Mouse (Mus musculus) liver, embryonic 14 days (tissue): Measurements from ENCODE around the gene Wnt9b. TPM values are rescaled to one million over a fixed set of nuclear protein-coding genes. Genes with fewer than 3 reads are reported as not detected.

Source experiments
- polyA plus RNA-seq: library from polyadenylated mRNA; depleted of rRNA; stranded (reverse); fragments of >200 nt; gene quantifications from 2 replicates; pipeline ENCODE4 v1.2.3, GENCODE M21; 2012; rRNA removed

Gene Wnt9b
- 0.01 TPM in 2 replicates for polyA plus RNA-seq

DNA sequence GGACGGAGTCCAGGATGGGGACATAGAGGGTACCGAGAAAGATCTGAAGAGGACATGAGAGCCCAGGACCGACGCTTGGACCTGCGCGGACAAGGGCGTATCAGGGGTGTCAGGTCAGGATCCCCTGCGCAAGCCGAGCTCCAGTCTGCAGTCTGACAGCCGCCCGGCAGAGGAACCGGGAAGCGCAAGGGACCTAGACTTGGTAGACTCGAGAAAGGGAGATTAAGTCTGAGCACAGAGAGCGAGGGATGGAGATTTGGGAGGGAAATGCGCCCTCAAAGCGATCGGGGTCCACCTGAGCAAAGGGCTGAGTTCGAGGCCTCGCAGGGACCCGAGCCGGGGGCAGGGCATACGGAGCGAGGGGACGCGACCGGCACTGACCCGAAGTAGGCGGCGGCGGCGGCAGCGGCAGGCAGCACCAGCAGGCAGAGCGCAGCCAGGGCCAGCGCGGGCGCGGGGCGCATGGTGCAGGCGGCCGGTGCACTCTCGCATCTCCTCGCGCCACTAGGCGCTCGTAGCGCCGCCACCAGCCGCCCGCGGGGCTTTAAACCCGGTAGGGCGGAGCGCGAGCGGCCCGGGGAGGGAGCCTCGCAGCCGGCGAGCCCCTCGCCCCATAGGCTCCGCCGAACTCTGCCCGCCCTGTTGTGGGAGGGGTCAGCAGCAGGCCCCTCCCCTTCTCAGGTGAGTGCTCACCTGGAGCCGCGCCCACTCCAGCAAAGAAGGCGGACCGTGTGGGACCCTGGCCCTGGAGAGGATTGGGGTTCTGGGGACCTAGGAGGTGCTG is at the start of gene Wnt9b:
TSS of gene Wnt9b (minus strand) at position 516 of the 784 bp plus-strand sequence.

GRCm38 (mm10) chr11:103773387-103774227 is 24.0 kb upstream of the Wnt9b start, which contains the start of gene Wnt3:
Wnt3 (plus strand) TSS chr11:103774150.

DNA sequence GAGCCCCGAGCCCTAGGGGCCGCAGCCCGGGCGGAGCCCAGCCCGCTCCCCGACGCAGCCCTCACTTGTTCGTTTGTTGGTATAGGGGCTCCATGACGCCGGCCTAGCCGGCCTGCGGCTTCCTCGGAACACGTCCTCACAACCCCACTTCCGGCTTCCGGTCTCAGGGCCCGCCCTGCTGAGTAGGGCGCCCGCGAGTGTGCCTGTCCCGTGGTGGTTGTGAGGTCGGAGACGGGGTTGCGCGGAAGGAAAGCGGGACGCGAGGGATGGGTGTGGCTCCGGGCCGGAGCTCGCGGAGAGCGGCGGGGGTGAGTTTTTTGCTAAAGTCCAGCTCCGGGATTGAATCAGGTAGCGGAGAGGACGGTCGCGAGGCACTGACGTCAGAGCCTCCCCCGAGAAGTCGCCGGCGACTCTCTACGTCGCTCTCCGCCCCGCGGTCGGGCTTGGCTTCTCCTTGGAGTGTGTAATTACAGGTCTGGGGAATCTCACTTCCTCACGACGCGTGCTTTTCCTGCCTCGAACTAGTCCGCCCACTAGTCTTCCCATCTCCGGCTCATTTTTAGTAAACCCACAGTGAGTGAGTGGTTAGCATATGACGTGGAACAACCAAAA is 52.0 kb downstream of the Wnt9b start, which contains the start of gene Gosr2:
TSS of gene Gosr2 (minus strand) at position 334 of the 612 bp plus-strand sequence.

Other genes starting within 250 kb of the Wnt9b start
- not detected in 2 replicates for gene Lrrc37a, start 245.2 kb downstream of the Wnt9b start, polyA plus RNA-seq
- not detected in 2 replicates for gene Gm884, start 128.7 kb downstream of the Wnt9b start, polyA plus RNA-seq
- gene Lyzl6, start 110.9 kb downstream of the Wnt9b start, polyA plus RNA-seq = not detected in 2 replicates
- gene Rprml, start 100.3 kb downstream of the Wnt9b start, polyA plus RNA-seq = 0.03 TPM in 1 of 2 replicates, not detected in the other
- 25.9 and 29.9 TPM in 2 replicates for gene Gosr2, start 51.9 kb downstream of the Wnt9b start, polyA plus RNA-seq
- gene Wnt3, start 24.3 kb upstream of the Wnt9b start, polyA plus RNA-seq = 0.01 TPM in 2 replicates
- gene Nsf, start 204.2 kb upstream of the Wnt9b start, polyA plus RNA-seq = 14.1 and 15.9 TPM in 2 replicates
- 12.2 and 13.5 TPM in 2 replicates for gene Arf2, start 216.9 kb upstream of the Wnt9b start, polyA plus RNA-seq